Mouse (Mus musculus) kidney, adult 2 months (tissue): ENCODE measurements around the gene Igdcc4. TPM values are rescaled to one million over a fixed set of nuclear protein-coding genes. Genes with fewer than 3 reads are reported as not detected.

Experiments used
- DNase-seq: peaks from one replicate; pipeline ENCODE4 v3.0.0; 2021
- H3K27ac ChIP-seq: fragments of 200-500 bp; 2 replicates; pipeline ENCODE4 v1.5.1; 2012; ENCODE audit warnings: low read depth, low read length, control low read depth, inconsistent platforms; ENCODE audit not compliant: insufficient read depth
- H3K27me3 ChIP-seq: fragments of 200-500 bp; replicated peaks from 2 replicates; pipeline ENCODE4 v1.6.1; 2012; ENCODE audit warnings: mild to moderate bottlenecking, moderate library complexity, low read length, inconsistent platforms; ENCODE audit not compliant: control insufficient read depth, insufficient read depth
- H3K36me3 ChIP-seq: fragments of 200-500 bp; 2 replicates; pipeline ENCODE4 v1.6.1; 2012; ENCODE audit warnings: mild to moderate bottlenecking, moderate library complexity, low read length, inconsistent platforms; ENCODE audit not compliant: control insufficient read depth, insufficient read depth
- H3K4me1 ChIP-seq: fragments of 200-500 bp; 2 replicates; pipeline ENCODE4 v1.6.1; 2011; ENCODE audit warnings: low read length; ENCODE audit not compliant: control insufficient read depth, insufficient read depth
- H3K4me3 ChIP-seq: fragments of 200-500 bp; 2 replicates; pipeline ENCODE4 v1.5.1; 2011; ENCODE audit warnings: mild to moderate bottlenecking, low read depth, low read length, control low read depth; ENCODE audit not compliant: insufficient read depth
- CTCF ChIP-seq: fragments of 200-500 bp; conservative IDR thresholded peaks from 2 replicates; pipeline ENCODE4 v1.5.1; 2011; ENCODE audit warnings: low read depth, mild to moderate bottlenecking, control low read depth, low read length, moderate library complexity, mixed read lengths; ENCODE audit not compliant: insufficient read depth, insufficient read length
- POLR2A ChIP-seq: fragments of 200-500 bp; IDR thresholded peaks from one replicate; pipeline ENCODE4 v1.6.1; 2011; ENCODE audit warnings: low read depth, low read length, control low read depth
- whole genome bisulfite sequencing: fragments of 180-500 bp; shearing (Covaris S2); methylation state at CpG from one replicate; pipeline ENCODE4 v1.1.7; 2018; 5-methylcytosine and 5-hydroxymethylcytosine counted together
- polyA plus RNA-seq: library from polyadenylated mRNA; depleted of rRNA; stranded (reverse); fragments of >200 nt; gene quantifications from 2 replicates; pipeline ENCODE4 v1.2.3, GENCODE M21; 2012

Igdcc4 gene
- polyA plus RNA-seq, 1 experiment: 0.83 TPM

GRCm38 (mm10) chr9:65148507-65148906 is 47.2 kb downstream of the Igdcc4 start:
- WGBS: 78% methylated on average over 7 of the region's 7 CpGs
- TF ChIP-seq CTCF: no peak
- Histone ChIP-seq H3K36me3 (no peaks in the 10 kb centered on the region), H3K27ac (no peak overlapping the region), H3K4me3 (no peak overlapping the region), H3K4me1 (peaks cover 5% of the 10 kb centered on the region), H3K27me3 (no peaks in the 10 kb centered on the region)
- no peak for DNase-seq

DNA sequence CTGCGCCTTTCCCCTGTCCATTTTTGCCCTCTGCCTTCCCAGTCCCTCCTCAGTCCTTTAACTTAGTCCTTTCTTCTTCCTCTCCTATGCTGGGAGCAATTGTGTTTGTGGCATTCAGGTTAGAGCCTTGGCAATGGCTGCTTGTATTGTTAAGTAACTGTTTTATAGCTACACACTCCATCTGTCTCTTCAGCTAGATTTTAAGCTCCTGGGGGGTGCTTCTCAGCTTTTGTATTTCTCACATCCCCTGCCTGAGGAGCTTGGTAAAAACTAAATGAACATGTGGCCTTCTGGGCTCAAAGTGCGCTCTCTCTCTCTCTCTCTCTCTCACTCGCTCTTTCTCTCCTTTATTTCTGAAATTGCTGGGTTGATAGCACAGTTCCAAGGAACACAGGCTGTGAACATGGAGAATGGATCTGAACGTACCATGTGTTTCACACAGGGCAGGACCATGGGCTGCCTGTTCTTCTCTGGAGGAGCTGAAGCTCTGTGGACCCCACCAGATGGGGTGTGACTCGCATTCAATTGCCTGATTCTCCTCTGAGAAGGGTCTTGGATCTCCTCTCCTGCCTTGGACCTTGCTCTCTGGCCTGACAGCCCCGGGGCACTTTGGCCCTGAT is 51.5 kb downstream of the Igdcc4 start:
- H3K27me3 ChIP-seq: no peaks in the 10 kb centered on the region
- H3K4me3 ChIP-seq: no peak overlapping the region
- TF ChIP-seq CTCF: no peak
- TF ChIP-seq POLR2A: no peak
- WGBS: 59% methylated on average over 6 of the region's 6 CpGs
- H3K27ac ChIP-seq: no peak overlapping the region
- peaks cover 5% of the 10 kb centered on the region for H3K4me1 ChIP-seq
- no peaks in the 10 kb centered on the region for H3K36me3 ChIP-seq
- no peak for DNase-seq

- H3K27ac ChIP-seq: no peak overlapping the region
- TF ChIP-seq POLR2A (no peak), CTCF (no peak)
- 48% methylated on average over 5 of the region's 5 CpGs for whole genome bisulfite sequencing
Measured at GRCm38 (mm10) chr9:65153331-65153711, 52.0 kb downstream of the Igdcc4 start.

DNA sequence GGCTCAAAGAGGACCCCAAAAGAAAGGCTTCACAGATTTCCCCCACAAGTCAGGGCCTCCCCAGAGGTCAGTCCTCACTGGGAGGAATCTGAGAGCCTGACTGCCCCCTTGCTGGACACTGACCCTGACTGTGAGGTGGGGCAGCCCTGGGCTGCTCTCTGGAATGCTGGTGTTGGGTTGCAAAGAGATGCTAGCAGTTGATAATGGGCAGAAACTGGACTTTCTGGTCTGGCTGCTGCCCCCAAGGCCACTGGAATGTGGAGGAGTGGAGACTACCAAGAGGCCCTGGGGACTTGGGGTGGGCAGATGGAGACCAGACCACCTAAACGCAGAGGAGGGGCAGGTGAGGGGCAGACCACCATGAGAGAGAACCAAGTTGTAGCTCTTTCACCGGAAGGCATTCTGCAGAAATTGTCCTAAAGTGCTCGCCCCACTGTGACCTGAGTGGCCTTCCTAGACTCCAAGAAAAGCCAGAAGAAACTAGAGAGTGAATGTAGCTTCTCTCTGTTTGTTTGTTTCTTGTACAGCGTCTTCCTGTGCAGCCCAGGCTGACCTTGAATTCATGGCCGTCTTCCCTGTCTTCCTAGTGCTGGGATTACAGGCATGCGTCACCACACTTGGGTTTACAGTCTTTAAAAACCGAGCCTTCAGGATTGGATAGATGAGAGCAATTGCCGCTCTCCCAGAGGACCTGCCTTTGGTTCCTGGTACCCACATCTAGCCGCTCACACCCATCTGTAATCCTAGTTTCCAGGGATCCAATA is 53.6 kb downstream of the Igdcc4 start:
- Histone ChIP-seq H3K27me3 (no peaks in the 10 kb centered on the region), H3K4me1 (peaks cover 5% of the 10 kb centered on the region), H3K4me3 (no peak overlapping the region), H3K36me3 (no peaks in the 10 kb centered on the region), H3K27ac (peak overlapping the region; percentile 56; the same call in 1 of the 2 replicates)
- 75% methylated on average over 9 of the region's 9 CpGs for WGBS
- DNase-seq: peak; percentile 36
- no peak for TF ChIP-seq CTCF
- TF ChIP-seq POLR2A: no peak

More at GRCm38 (mm10) chr9:65153331-65153711, 52.0 kb downstream of the Igdcc4 start:
- Histone ChIP-seq H3K4me1 (peaks cover 5% of the 10 kb centered on the region), H3K36me3 (no peaks in the 10 kb centered on the region), H3K27me3 (no peaks in the 10 kb centered on the region), H3K4me3 (no peak overlapping the region)
- DNase-seq: peak; percentile 39

GRCm38 (mm10) chr9:65156604-65157003 is 55.3 kb downstream of the Igdcc4 start:
- peaks cover 5% of the 10 kb centered on the region for H3K4me1 ChIP-seq
- H3K27me3 ChIP-seq: no peaks in the 10 kb centered on the region
- TF ChIP-seq POLR2A (no peak), CTCF (no peak)
- no peak overlapping the region for H3K27ac ChIP-seq
- no peak overlapping the region for H3K4me3 ChIP-seq
- 30% methylated on average over 8 of the region's 8 CpGs for WGBS
- no peaks in the 10 kb centered on the region for H3K36me3 ChIP-seq
- no peak for DNase-seq

- TF ChIP-seq POLR2A: no peak
- TF ChIP-seq CTCF: no peak
- Histone ChIP-seq H3K27me3 (no peaks in the 10 kb centered on the region), H3K4me1 (peaks cover 5% of the 10 kb centered on the region), H3K27ac (no peak overlapping the region), H3K4me3 (no peak overlapping the region), H3K36me3 (no peaks in the 10 kb centered on the region)
- 77% methylated on average over 6 of the region's 6 CpGs for WGBS
- no peak for DNase-seq
Measured at GRCm38 (mm10) chr9:65157631-65158030, 56.3 kb downstream of the Igdcc4 start.

- TF ChIP-seq POLR2A (no peak), CTCF (no peak)
- no peaks in the 10 kb centered on the region for H3K27me3 ChIP-seq
- 87% methylated on average over 4 of the region's 4 CpGs for WGBS
- no peaks in the 10 kb centered on the region for H3K4me1 ChIP-seq
- H3K4me3 ChIP-seq: no peak overlapping the region
- no peak overlapping the region for H3K27ac ChIP-seq
- no peaks in the 10 kb centered on the region for H3K36me3 ChIP-seq
- no peak for DNase-seq
Measured at GRCm38 (mm10) chr9:65161188-65161587, 59.9 kb downstream of the Igdcc4 start.
